Mouse (Mus musculus): Measurements from ENCODE around the gene Cd83. TPM values are rescaled to one million over a fixed set of nuclear protein-coding genes. Genes with fewer than 3 reads are reported as not detected.

Cd83 gene
- polyA plus RNA-seq, 1 experiment from 2014 or later = 8.8 TPM

DNA sequence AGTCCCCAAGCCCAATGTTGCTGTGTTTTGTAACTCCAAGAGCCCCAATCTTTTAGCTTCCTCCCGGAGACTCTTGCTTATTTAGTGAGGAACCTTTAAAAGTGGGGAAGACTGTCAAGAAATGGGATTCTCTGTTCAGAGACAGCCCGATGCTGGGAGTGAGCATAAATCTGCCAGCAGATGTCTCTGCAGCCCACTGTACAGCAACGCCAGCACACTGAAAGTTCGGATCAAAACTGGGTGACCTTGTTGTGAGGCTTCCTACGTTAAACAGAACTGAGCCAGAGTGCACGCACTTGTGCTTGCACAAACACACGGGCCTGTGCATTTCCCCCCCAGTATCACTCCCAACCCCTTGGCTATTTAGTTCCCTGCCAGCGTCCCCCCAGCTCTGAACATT, 10.8 kb downstream of the Cd83 start:
- no peak for ATAC-seq (ENCODE audit: low read depth)
- 36% methylated on average over 8 of the region's 8 CpGs for WGBS

DNA sequence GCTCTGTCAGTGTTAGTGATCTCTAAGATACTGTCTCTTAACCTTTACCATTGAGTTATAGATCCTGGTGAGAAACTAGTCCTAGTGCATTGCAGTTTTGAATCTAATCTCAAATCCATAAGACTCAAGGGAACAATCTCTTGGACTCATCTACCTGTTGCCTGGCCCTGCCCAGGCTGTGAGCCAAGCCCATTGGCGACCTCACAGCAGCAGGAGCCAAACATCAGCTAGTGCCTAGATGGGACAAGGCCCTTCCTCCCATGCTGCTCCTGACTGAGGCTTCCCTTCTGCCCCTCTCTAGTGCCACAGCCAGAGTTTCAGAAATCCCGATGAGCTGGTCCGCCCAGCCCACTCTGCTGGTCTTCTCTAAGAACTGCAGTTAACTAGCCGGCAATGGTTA, 14.1 kb downstream of the Cd83 start:
- Histone ChIP-seq H3K4me1 (ENCODE audit: control insufficient read depth, insufficient read depth, low read length) (no peaks in the 10 kb centered on the region), H3K36me3 (ENCODE audit: control insufficient read depth, insufficient read depth, low read length) (no peaks in the 10 kb centered on the region), H3K4me3 (ENCODE audit: low read depth, low read length) (no peak overlapping the region), H3K4me2 (ENCODE audit: low read depth, low read length) (no peak overlapping the region), H3K9ac (ENCODE audit: low read depth, low read length) (no peak overlapping the region), H3K27me3 (replicated peaks; ENCODE audit: control insufficient read depth, insufficient read depth, low read length) (no peaks in the 10 kb centered on the region), H3K9me3 (ENCODE audit: control insufficient read depth, low read length) (no peaks in the 10 kb centered on the region), H3K27ac (replicated peaks; ENCODE audit: low read depth, low read length) (no peak overlapping the region)
- DNase-seq (ENCODE audit: low spot score) (no peak), ATAC-seq (ENCODE audit: low read depth) (no peak)
- 81% methylated on average over 4 of the region's 4 CpGs for WGBS

More for the DNA sequence above, 10.8 kb downstream of the Cd83 start:
- no peaks in the 10 kb centered on the region for H3K36me3 ChIP-seq (ENCODE audit: control insufficient read depth, insufficient read depth, low read length)
- no peaks in the 10 kb centered on the region for H3K9me3 ChIP-seq (ENCODE audit: control insufficient read depth, low read length)
- H3K27ac ChIP-seq (replicated peaks; ENCODE audit: low read depth, low read length) = no peak overlapping the region
- peak; percentile 74 for DNase-seq (ENCODE audit: low spot score)
- no peak overlapping the region for H3K9ac ChIP-seq (ENCODE audit: low read depth, low read length)
- H3K4me1 ChIP-seq (ENCODE audit: control insufficient read depth, insufficient read depth, low read length) = no peaks in the 10 kb centered on the region
- H3K4me3 ChIP-seq (ENCODE audit: low read depth, low read length) = no peak overlapping the region
- H3K27me3 ChIP-seq (replicated peaks; ENCODE audit: control insufficient read depth, insufficient read depth, low read length) = no peaks in the 10 kb centered on the region
- H3K4me2 ChIP-seq (ENCODE audit: low read depth, low read length) = no peak overlapping the region

DNA sequence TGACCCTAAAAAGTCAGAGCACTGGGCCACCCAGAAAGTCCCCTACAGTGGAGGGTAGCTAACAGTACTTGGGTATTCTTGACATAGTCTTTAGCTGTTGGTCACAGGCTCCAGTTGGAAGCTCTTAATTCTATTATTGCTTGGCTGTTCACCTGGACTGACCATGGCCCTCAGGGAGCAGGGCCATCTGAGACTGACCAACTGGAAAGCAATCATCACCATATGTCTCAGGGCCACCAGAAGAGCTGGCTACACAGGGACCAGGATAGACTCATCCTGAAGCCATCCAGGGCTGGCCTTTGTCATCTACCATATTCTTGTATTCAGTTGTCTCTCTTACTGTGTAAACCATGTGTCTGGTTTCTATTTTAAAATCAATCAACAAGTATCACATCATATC, 15.6 kb downstream of the Cd83 start:
- DNase-seq (ENCODE audit: low spot score) (no peak), ATAC-seq (ENCODE audit: low read depth) (no peak)
- Histone ChIP-seq H3K4me2 (ENCODE audit: low read depth, low read length) (no peak overlapping the region), H3K27me3 (replicated peaks; ENCODE audit: control insufficient read depth, insufficient read depth, low read length) (no peaks in the 10 kb centered on the region), H3K9me3 (ENCODE audit: control insufficient read depth, low read length) (no peaks in the 10 kb centered on the region), H3K27ac (replicated peaks; ENCODE audit: low read depth, low read length) (no peak overlapping the region), H3K4me1 (ENCODE audit: control insufficient read depth, insufficient read depth, low read length) (no peaks in the 10 kb centered on the region), H3K4me3 (ENCODE audit: low read depth, low read length) (no peak overlapping the region), H3K9ac (ENCODE audit: low read depth, low read length) (no peak overlapping the region), H3K36me3 (ENCODE audit: control insufficient read depth, insufficient read depth, low read length) (no peaks in the 10 kb centered on the region)

DNA sequence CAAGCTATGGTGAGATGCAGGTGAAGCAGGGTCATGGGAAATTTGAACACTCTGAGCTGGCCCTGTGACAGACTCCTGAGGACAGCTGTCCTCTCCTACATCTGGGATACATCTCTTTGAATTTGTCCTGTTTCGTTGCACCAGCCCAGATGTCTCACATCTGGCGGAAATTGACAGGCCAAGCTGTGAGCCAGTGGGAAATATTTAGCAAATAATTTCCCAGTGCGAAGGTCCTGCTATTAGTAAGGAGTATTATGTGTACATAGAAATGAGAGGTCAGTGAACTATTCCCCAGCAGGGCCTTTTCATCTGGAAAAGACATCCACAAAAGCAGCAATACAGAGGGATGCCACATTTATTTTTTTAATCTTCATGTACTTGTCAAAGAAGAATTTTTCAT, 17.4 kb downstream of the Cd83 start:
- Histone ChIP-seq H3K4me2 (ENCODE audit: low read depth, low read length) (no peak overlapping the region), H3K4me3 (ENCODE audit: low read depth, low read length) (no peak overlapping the region), H3K4me1 (ENCODE audit: control insufficient read depth, insufficient read depth, low read length) (no peaks in the 10 kb centered on the region), H3K9me3 (ENCODE audit: control insufficient read depth, low read length) (no peaks in the 10 kb centered on the region), H3K27ac (replicated peaks; ENCODE audit: low read depth, low read length) (no peak overlapping the region), H3K9ac (ENCODE audit: low read depth, low read length) (no peak overlapping the region), H3K36me3 (ENCODE audit: control insufficient read depth, insufficient read depth, low read length) (no peaks in the 10 kb centered on the region), H3K27me3 (replicated peaks; ENCODE audit: control insufficient read depth, insufficient read depth, low read length) (no peaks in the 10 kb centered on the region)
- ATAC-seq (ENCODE audit: low read depth) (no peak), DNase-seq (ENCODE audit: low spot score) (no peak)
- WGBS = 50% methylated on average over 3 of the region's 3 CpGs

DNA sequence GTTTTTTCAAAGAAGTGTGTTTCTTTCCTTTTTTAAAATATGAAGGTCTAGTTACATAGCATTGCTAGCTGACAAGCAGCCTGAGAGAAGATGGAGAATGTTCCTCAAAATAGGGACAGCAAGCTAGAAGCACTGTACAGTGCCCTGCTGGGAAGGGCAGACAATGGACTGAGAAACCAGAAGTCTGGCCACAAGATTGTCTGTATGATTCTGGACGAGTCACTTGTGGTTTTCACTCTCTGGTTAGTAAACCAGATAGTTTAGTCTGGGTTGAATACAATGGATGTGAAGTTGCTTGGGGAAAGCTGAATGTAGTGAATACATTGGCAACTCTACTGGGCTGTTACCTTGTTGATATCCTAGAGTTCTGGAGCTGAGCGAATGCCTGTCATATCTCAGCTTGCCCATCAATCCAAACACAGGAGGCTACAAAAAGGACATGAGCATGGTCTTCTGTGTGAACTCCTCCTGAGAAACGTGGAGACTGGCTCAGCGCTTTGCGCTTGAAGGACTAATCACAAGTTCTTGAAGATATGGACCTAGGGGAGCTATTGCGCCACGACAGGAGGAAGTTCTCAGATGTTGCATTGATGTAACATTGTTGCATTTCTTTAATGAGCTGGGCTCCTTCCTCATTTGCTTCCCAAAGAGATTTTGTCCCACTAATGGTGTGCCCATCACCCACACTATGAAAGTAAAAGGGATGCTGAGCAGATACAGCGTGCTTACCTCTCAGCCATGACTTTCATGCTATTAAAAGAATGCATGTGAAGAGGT, 18.0 kb downstream of the Cd83 start:
- Histone ChIP-seq H3K4me3 (ENCODE audit: low read depth, low read length) (no peak overlapping the region), H3K9ac (ENCODE audit: low read depth, low read length) (no peak overlapping the region), H3K36me3 (ENCODE audit: control insufficient read depth, insufficient read depth, low read length) (no peaks in the 10 kb centered on the region), H3K9me3 (ENCODE audit: control insufficient read depth, low read length) (no peaks in the 10 kb centered on the region), H3K4me2 (ENCODE audit: low read depth, low read length) (no peak overlapping the region), H3K27me3 (replicated peaks; ENCODE audit: control insufficient read depth, insufficient read depth, low read length) (no peaks in the 10 kb centered on the region), H3K27ac (replicated peaks; ENCODE audit: low read depth, low read length) (no peak overlapping the region), H3K4me1 (ENCODE audit: control insufficient read depth, insufficient read depth, low read length) (no peaks in the 10 kb centered on the region)
- DNase-seq (ENCODE audit: low spot score) = no peak
- 83% methylated on average over 8 of the region's 8 CpGs for WGBS
- no peak for ATAC-seq (ENCODE audit: low read depth)

DNA sequence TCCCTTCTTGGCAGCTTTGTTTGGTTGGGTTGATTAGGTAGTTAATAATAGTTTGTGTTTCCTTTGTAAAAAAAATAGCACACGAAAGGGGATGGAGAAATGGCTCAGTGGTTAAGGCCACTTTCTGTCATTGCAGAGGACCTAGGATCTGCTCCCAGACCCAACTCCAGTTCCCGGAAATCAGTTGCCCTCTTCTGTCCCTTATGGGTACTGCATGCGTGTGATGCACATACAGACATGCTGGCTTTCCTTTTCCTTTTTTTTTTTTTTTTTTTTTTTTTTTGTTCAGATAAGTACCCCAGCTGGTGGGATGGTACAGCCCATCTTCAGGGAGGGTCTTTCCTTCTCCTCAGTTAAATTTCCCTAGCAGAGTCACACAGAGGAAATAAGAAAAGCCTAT, 20.1 kb downstream of the Cd83 start:
- ATAC-seq (ENCODE audit: low read depth) (no peak), DNase-seq (ENCODE audit: low spot score) (no peak)
- H3K4me1 ChIP-seq (ENCODE audit: control insufficient read depth, insufficient read depth, low read length) = no peaks in the 10 kb centered on the region
- no peak overlapping the region for H3K4me3 ChIP-seq (ENCODE audit: low read depth, low read length)
- no peaks in the 10 kb centered on the region for H3K36me3 ChIP-seq (ENCODE audit: control insufficient read depth, insufficient read depth, low read length)
- H3K9ac ChIP-seq (ENCODE audit: low read depth, low read length) = no peak overlapping the region
- no peak overlapping the region for H3K4me2 ChIP-seq (ENCODE audit: low read depth, low read length)
- no peak overlapping the region for H3K27ac ChIP-seq (replicated peaks; ENCODE audit: low read depth, low read length)
- no peaks in the 10 kb centered on the region for H3K27me3 ChIP-seq (replicated peaks; ENCODE audit: control insufficient read depth, insufficient read depth, low read length)
- 94% methylated on average over 3 of the region's 3 CpGs for WGBS
- no peaks in the 10 kb centered on the region for H3K9me3 ChIP-seq (ENCODE audit: control insufficient read depth, low read length)

DNA sequence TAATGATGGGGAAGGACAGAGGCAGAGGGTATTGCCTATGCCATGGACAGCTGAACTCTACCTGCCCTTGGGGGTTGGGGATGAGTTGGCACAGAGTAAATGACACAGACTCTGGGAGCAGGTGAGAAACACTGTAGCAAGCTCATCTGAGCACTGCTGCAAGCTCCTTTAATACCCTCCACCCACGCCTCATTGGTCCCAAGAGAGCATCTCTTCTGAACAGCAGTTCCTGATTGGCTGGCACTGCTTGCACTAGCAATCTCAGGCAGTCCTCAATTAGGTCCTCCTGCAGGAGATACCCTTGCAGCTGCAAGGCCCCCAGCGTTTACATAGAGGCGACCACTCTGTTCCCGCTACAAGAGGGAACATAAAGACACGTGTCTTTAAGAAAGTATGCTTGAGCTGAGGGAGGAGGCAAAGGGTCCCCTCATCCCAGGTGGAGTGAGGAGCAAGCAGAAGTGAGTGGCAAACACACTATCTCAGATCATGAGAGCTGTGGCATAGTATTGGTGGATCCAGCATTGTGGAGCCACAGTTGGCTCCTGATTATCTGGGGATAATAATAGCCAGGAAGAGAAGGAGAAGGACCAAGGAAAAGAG, 20.7 kb downstream of the Cd83 start:
- no peak for DNase-seq (ENCODE audit: low spot score)
- no peak overlapping the region for H3K4me2 ChIP-seq (ENCODE audit: low read depth, low read length)
- no peak overlapping the region for H3K4me3 ChIP-seq (ENCODE audit: low read depth, low read length)
- H3K27ac ChIP-seq (replicated peaks; ENCODE audit: low read depth, low read length) = no peak overlapping the region
- H3K36me3 ChIP-seq (ENCODE audit: control insufficient read depth, insufficient read depth, low read length) = no peaks in the 10 kb centered on the region
- WGBS = 84% methylated on average over 5 of the region's 5 CpGs
- no peaks in the 10 kb centered on the region for H3K4me1 ChIP-seq (ENCODE audit: control insufficient read depth, insufficient read depth, low read length)
- H3K9me3 ChIP-seq (ENCODE audit: control insufficient read depth, low read length) = no peaks in the 10 kb centered on the region
- no peaks in the 10 kb centered on the region for H3K27me3 ChIP-seq (replicated peaks; ENCODE audit: control insufficient read depth, insufficient read depth, low read length)
- H3K9ac ChIP-seq (ENCODE audit: low read depth, low read length) = no peak overlapping the region
- ATAC-seq (ENCODE audit: low read depth) = no peak

DNA sequence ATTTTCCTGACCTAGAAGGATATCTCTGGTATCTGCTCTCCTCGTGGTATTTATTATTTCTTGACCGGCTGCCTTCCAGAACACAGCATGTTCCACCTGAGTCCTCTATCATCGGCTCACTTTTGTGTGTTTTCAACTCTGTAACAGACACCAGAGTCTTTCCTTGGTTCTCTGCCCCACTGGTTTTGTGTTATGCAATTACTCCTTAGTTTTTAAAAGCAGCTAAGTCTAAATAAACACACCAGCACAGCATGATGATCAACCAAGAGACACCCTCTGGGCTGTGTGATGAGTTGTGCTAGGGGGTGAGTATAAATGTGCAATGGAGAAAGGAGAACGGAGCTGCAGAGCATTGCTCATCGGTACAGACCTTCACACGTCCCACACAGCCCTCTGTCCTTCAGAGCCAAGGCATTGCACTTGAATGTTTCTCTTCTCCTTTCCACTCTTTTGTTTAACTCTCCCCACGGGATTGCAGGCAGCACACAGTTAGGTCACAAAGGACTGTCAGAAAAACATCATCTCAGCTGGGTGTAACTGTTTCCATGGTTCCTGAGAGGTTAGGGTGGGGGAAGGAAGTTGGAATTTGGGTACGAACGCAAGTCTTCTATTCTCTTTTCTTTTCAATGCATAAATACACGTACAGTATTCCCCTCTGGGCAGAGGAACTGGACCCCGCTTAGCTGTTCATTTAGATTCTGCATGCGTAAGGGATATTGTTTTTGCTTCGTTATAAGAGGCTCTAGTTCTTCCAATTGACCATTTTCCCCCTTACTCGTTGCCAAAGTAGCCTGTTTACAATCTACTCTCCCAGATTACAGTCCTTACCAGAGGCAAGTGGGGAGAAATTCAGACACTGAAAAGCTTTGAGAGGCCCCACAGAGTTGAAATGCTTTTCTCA, 22.0 kb downstream of the Cd83 start:
- Histone ChIP-seq H3K27me3 (replicated peaks; ENCODE audit: control insufficient read depth, insufficient read depth, low read length) (no peaks in the 10 kb centered on the region), H3K9ac (ENCODE audit: low read depth, low read length) (no peak overlapping the region), H3K4me1 (ENCODE audit: control insufficient read depth, insufficient read depth, low read length) (no peaks in the 10 kb centered on the region), H3K4me2 (ENCODE audit: low read depth, low read length) (no peak overlapping the region), H3K4me3 (ENCODE audit: low read depth, low read length) (no peak overlapping the region), H3K27ac (replicated peaks; ENCODE audit: low read depth, low read length) (no peak overlapping the region), H3K36me3 (ENCODE audit: control insufficient read depth, insufficient read depth, low read length) (no peaks in the 10 kb centered on the region), H3K9me3 (ENCODE audit: control insufficient read depth, low read length) (no peaks in the 10 kb centered on the region)
- ATAC-seq (ENCODE audit: low read depth) (peak; percentile 33; the same call in 1 of the 2 replicates), DNase-seq (ENCODE audit: low spot score) (no peak)
- 54% methylated on average over 14 of the region's 14 CpGs for WGBS

Data from embryonic facial prominence, embryonic 14.5 days (tissue).